Mouse (Mus musculus) gastrocnemius, adult 2 months (tissue): ENCODE measurements at regions not wholly inside any gene's neighbourhood (a gene's known extent, or its start where the extent isn't known, plus 50 kb on each side); places are given as distances from the start of the nearest gene placed in this dataset.

Source experiments
- DNase-seq: peaks from one replicate; pipeline ENCODE4 v3.0.0; 2022
- H3K27ac ChIP-seq: fragments of 200-600 bp; 2 replicates; pipeline ENCODE4 v1.8.1; 2022; ENCODE audit warnings: mild to moderate bottlenecking
- H3K4me3 ChIP-seq: fragments of 200-600 bp; 2 replicates; pipeline ENCODE4 v1.8.1; 2022; ENCODE audit warnings: mild to moderate bottlenecking, moderate library complexity
- CTCF ChIP-seq: fragments of 200-600 bp; IDR thresholded peaks from 2 replicates; pipeline ENCODE4 v1.8.1; 2022; ENCODE audit warnings: antibody characterized with exemption, mild to moderate bottlenecking, moderate library complexity
- intact Hi-C: fragments of 180-260 bp; cut with DNase I; formaldehyde crosslinking; loops from one replicate; pipeline ENCODE4 v1.15.1; 2025

- intact Hi-C loops = no loop called here
- TF ChIP-seq CTCF = no peak
- DNase-seq = no peak
- Histone ChIP-seq H3K4me3 (no peak overlapping the region), H3K27ac (no peak overlapping the region)
Measured at GRCm38 (mm10) chr4:26637859-26638258, 291.2 kb upstream of the Manea start.

DNA sequence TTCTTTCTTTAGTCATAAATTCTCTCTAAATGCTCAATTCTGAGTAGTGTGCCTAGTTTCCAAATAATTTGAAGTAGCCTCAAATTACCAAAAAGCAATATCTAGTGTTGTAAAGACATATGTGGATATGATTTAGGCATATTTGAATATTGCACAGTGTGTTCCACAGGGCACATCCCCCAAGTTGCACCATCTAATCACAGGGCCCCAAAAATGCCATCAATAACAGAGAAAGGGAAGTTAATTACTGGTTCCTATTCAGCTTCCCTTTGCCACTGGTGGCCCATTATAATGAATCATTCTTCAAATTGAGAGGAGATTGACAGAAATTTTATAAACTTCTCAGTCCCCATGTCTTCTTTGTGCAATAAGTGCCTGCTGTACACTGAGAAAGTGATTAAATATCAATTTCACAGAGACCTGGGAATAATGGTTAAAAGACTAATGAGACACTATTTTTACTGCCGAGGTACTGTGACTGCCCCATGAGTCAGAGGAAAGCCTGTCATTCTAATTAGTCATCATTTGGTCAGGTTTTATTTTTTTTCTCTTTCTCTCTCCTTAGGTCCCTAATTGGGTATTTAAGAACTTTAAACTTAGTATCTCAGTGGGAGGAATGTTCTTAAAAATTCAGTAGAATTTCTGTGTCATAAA, 284.0 kb upstream of the Manea start:
- intact Hi-C loops = no loop called here
- Histone ChIP-seq H3K4me3 (no peak overlapping the region), H3K27ac (no peak overlapping the region)
- no peak for TF ChIP-seq CTCF
- no peak for DNase-seq

GRCm38 (mm10) chr4:26629710-26630109, 283.0 kb upstream of the Manea start:
- TF ChIP-seq CTCF = no peak
- intact Hi-C loops = no loop called here
- DNase-seq = no peak
- Histone ChIP-seq H3K4me3 (no peak overlapping the region), H3K27ac (no peak overlapping the region)

DNA sequence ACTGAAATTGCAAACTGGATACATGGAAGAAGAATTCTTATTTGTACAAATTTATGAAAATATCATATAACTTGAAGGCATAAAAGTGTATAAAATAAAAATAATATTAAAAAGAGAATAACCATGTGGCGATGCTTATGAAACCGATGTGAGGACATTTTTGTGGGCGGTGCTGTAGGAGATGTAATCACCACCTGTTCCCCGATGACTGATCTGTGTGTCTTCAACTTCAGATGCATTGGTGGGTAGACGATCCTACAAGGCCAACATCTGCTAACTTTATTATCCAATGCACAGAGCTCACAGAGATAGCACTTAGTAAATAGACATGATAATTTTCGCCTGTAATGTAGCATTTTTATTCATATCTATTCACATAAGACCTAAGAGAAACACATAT, 281.1 kb upstream of the Manea start:
- DNase-seq = no peak
- intact Hi-C loops = no loop called here
- no peak overlapping the region for H3K4me3 ChIP-seq
- H3K27ac ChIP-seq = no peak overlapping the region
- TF ChIP-seq CTCF = no peak

DNA sequence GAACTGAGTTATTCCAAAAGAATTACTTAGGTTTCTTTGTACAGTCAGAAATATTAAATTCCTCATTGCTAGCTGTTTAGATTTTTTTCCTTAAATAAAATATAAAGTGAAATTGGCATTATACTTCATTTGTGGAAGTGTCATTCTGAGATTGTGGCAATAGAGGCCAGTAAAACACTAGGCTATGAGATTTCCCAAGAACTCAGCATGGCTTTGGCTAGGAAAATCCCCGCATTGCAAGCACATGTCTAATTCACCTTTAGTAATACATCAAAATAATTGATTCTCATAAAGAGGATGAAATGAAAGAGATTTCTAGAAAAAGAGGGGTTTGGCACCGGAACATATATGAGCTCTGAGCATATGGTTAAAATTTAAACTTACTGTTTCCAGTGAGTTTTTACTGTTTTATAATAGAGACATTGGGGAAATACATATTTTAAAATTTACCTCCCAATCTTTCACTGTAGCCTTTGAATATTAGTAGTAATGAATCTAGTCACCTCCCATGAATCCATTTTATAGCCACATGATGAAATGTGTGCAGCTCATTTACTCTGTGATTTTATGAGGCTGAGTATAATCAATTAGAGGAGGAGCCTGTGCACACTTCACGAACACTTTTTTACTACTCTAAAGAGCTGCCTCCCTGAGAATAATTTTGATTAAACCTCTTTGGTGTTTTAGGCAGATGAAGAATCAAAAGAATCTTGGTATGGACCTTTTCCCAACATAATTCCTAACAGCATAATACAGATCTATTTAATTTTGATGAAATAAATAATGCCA, 242.6 kb upstream of the Manea start:
- no peak overlapping the region for H3K4me3 ChIP-seq
- no peak overlapping the region for H3K27ac ChIP-seq
- DNase-seq = no peak
- intact Hi-C loops = no loop called here
- TF ChIP-seq CTCF = no peak

- Histone ChIP-seq H3K27ac (no peak overlapping the region), H3K4me3 (no peak overlapping the region)
- intact Hi-C loops = no loop called here
- TF ChIP-seq CTCF = no peak
- DNase-seq = no peak
Measured at GRCm38 (mm10) chr4:26555690-26556089, 209.0 kb upstream of the Manea start.

GRCm38 (mm10) chr4:26543833-26544232, 197.1 kb upstream of the Manea start:
- no peak overlapping the region for H3K4me3 ChIP-seq
- TF ChIP-seq CTCF = peak; percentile 61
- DNase-seq = no peak
- no peak overlapping the region for H3K27ac ChIP-seq
- intact Hi-C loops = loop anchor here (5.0 kb wide), 1 partner anchor 297 kb away; no protein-coding TSS in a partner anchor

GRCm38 (mm10) chr4:26542511-26542910, 195.8 kb upstream of the Manea start:
- DNase-seq = no peak
- Histone ChIP-seq H3K27ac (no peak overlapping the region), H3K4me3 (no peak overlapping the region)
- TF ChIP-seq CTCF = no peak
- intact Hi-C loops = loop anchor here (5.0 kb wide), 1 partner anchor 295 kb away; no protein-coding TSS in a partner anchor

- TF ChIP-seq CTCF = no peak
- intact Hi-C loops = no loop called here
- H3K4me3 ChIP-seq = no peak overlapping the region
- no peak for DNase-seq
- no peak overlapping the region for H3K27ac ChIP-seq
Measured at GRCm38 (mm10) chr4:26508004-26508403, 161.3 kb upstream of the Manea start.

DNA sequence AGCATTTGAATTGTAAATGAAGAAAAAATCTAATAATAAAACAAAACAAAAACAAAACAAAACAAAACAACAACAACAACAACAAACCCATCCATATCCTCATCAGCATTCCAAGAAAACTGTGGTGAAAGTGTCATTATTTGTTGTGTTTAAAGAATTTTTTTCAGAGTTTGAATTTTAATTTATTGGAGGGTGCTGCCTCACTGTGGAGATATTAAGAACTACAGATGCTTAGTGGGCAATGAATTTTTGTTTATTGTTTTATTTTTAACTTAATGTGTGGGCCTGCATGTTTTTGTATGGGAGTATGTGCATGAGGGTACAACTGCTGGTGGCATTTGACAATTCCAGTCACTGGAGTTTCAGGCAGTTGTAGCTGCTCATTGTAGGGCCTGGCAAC, 147.6 kb upstream of the Manea start:
- DNase-seq = no peak
- no peak overlapping the region for H3K27ac ChIP-seq
- no peak overlapping the region for H3K4me3 ChIP-seq
- intact Hi-C loops = loop anchor here (10.0 kb wide), 1 partner anchor 249 kb away; no protein-coding TSS in a partner anchor
- peak; percentile 55 for TF ChIP-seq CTCF

- DNase-seq = no peak
- no peak for TF ChIP-seq CTCF
- no peak overlapping the region for H3K27ac ChIP-seq
- intact Hi-C loops = no loop called here
- H3K4me3 ChIP-seq = no peak overlapping the region
Measured at GRCm38 (mm10) chr4:26474913-26475312, 128.2 kb upstream of the Manea start.

DNA sequence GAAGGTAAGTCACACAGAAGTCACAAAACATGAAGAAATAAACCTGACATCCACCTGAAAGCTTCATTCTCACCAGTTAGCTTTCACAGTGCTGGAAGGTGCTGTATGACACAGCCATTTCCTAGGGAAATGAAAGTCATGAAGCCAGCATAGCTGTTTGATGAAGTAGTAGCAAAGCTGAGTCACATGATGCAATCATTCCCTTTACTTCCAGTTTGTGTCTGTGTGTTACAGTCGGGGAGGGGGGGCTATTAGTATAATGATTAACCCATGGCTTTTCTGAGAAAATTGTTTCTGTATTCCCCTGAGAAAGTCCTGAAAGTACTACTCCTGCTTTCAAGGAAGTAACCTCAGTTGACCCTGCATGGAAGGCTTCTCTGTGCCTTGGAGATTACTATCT, 94.8 kb upstream of the Manea start:
- no peak overlapping the region for H3K27ac ChIP-seq
- no peak overlapping the region for H3K4me3 ChIP-seq
- TF ChIP-seq CTCF = no peak
- DNase-seq = no peak
- intact Hi-C loops = no loop called here

DNA sequence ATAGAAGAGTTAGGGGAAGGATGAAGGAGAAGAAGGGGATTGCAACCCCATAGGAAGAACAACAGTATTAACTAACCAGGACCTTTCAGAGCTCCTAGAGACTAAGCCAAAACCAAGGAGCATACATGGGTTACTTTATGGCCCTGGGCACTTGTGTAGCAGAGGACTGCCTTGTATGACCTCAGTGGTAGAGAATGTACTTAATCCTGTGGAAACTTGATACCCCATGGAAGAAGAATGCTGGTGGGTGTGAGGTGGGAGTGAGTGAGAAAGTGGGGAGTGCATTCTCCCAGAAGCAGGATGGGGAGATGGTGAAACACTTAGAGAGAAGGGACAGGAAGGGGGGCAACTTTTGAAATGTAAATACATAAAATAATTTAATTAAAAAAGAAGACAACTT, 75.4 kb upstream of the Manea start:
- intact Hi-C loops = no loop called here
- no peak overlapping the region for H3K4me3 ChIP-seq
- TF ChIP-seq CTCF = no peak
- H3K27ac ChIP-seq = no peak overlapping the region
- DNase-seq = no peak

- DNase-seq = no peak
- Histone ChIP-seq H3K27ac (no peak overlapping the region), H3K4me3 (no peak overlapping the region)
- no peak for TF ChIP-seq CTCF
- intact Hi-C loops = no loop called here
Measured at GRCm38 (mm10) chr4:26404266-26404665, 57.6 kb upstream of the Manea start.
